Mouse (Mus musculus): ENCODE data around the gene Dhrs1.

DNA sequence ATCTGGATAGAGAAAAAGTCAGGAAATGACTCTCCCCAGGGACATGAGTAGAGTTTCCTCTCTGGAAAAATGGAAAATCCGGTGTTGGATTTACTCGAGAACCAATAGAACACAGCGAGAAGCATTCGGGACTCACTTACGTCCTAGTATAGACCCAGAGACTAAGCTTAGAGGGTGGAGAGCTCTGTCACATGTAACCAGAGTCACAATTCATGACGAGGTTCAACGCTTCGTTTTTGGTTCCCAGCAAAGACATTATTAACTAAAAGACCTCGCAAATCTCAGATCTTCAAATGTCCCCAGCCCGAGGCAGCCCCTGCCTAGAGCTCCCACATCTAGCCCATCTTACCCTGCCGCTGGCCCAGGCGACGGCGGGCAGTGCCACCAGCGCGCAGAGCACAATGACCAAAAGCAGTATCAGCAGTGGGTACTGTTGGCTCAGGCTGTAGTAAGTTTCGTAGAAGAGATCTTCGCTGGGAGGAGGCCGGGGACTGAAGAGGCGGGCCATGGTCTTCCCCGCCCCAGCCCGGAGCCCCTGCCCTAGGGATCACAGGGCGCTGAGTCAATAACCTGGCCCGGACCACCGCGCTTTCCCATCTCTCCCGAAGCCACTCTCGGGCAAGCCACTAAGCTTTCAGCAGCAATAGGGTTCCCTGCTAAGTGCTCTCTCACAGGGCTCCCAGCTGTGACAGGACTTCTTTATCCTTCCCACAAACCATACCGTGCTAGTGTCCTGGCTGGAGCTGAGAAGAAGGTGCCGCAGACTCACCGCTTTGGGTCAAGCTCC, 37.9 kb upstream of the Dhrs1 start:
- no peak for TF ChIP-seq POLR2A (IDR thresholded peaks at IDR 0.05; ENCODE audit: extremely low read depth, insufficient read depth, low read length)
- TF ChIP-seq CTCF (IDR thresholded peaks at IDR 0.05; ENCODE audit: low read depth, low read length) = no peak

Measured in liver, adult 2 months (tissue).